Mouse (Mus musculus) adrenal gland, postnatal 14 days (tissue): ENCODE measurements at regions not wholly inside any gene's neighbourhood (a gene's known extent, or its start where the extent isn't known, plus 50 kb on each side); places are given as distances from the start of the nearest gene placed in this dataset.
"Not testable (repeated sequence)": the region's sequence is repeated elsewhere in the genome, so short reads cannot be mapped to it uniquely, and the experiment has no call there.

Source experiments
- DNase-seq: peaks from one replicate; pipeline ENCODE4 v3.0.0; 2021; ENCODE audit warnings: mixed read lengths

DNA sequence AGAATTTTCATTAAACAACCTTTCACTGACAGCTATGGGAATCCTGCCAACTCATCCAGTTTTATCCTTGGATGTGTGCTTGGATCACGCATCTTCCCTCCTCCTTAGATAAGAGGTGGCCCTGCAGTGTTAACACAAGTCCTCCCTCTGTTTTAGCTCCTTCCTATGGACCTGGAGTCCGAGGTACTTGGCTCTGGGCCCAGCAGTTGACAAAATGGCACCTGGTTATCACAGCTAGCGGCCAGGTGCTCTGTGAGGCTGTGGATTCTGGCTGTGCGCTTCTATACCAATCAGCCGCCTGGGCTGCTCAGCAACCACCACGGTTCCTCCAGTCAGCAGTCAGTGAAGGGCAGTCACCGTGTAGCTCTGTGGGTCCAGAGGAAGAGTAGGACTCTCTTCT lies 157.4 kb downstream of the Prdm2 start:
- DNase-seq, result peak; percentile 40

DNA sequence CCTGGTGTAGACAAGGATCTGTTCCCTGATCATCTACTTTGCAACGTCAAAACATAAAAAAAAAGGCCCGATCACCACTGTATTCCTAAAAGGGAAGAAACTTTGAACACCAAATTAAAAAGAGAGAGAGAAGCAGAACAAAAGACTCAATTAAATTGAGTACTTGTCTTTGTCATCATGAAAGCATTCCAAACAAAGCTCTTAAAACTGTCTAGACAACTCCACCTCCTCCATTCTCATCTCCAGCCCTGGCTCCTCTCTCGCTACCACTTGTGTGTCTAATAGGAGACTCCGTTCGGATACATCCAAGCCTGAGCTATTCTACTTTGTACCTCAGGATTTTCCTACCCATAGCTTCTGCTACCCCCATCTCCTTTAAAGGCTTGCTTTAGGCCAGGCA lies 159.8 kb downstream of the Prdm2 start:
- no peak for DNase-seq

DNA sequence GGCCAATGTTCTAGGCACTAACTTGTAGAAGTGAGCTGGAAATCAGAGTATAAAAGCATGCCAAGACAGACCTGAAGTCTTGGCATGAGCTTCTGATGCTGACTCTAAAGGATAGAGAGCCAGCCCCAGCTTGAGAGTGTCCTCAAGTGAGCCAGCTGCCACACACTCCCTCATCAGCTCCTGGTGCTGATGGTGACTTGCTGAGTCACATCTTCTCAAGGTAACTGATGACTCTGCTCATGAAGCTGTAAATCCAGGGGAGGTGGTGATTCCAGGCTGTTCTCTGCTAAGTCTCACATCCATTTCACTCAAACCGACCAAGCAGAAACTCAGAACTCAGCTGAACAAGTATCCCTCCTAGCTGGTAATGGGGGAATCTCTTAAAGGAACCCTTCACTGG lies 161.6 kb downstream of the Prdm2 start:
- no peak for DNase-seq

DNA sequence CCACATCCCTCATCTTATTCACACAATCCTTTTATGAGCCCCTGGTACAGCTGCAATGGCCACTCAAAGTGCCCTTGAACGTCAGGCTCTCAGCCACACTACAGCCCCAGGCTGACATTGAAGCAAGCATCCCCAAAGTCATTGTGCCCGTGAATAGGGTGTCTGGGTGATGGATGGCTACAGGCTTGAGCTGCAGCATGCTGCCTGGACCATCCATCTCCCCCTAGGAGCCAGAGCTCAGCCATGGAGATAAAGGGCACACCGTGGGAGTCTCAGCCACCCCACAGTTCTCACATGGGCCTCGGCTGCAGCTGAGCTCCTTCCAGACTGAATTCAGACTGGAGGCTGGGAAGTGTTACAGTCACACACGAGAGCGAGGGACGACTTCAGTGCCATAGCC lies 167.6 kb downstream of the Prdm2 start:
- no peak for DNase-seq

DNA sequence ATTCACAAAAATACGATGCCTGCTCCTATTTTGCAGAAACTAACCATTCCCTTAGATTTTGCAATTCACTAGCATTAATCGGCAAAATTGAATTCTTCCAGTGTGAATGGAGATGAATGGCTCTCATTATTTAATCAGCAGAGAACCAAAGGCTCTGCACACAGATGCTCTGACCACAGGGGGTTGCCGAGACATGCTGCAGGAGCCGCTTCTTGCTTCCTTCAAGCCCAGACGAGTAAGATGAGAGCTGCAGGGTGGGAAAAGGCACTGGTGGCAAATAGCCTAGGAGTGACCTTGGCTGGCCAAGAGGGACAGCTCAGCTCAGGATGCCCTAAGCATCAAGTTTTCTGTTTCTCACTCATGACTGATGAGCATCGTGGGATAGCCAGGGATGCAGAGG lies 170.0 kb downstream of the Prdm2 start:
- DNase-seq, result no peak

DNA sequence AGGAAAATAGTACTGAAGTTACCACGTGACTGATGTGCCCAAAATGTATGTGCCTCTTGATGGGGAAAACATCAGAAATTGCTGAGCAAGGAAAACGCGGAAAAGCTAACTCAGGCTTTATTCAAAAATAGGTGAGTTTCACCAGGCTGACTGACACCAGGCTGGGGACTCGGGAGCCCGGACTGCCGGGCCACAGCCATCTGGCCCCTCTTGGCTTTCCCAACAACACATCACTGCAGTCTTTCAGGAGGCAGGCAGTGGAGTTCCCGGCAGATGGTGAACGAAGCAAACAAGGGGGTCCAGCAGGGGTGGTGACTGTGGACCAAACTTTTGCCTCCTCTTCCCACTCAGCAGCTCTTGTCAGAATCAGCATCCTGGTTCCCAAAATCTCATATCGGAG lies 174.2 kb downstream of the Prdm2 start:
- DNase-seq, result no peak

DNA sequence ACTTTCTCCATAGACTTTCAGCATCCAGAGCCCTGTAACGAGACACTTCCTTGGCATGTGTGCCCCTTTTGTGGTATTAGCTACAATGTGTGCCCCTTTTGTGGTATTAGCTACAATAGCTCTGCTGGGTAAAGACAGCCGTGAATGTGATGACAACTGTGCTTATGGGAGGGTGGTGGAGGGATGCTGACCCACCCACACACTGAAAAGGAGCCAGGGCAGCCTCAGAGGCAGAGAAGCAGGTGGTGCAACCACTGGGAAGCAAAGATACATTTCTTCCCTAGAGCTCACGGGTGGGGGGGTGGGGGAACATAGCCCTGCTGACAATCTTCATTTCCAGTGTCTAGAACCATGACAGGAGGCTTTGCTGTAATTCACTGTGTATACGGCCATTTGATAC lies 176.1 kb downstream of the Prdm2 start:
- DNase-seq, result no peak

DNA sequence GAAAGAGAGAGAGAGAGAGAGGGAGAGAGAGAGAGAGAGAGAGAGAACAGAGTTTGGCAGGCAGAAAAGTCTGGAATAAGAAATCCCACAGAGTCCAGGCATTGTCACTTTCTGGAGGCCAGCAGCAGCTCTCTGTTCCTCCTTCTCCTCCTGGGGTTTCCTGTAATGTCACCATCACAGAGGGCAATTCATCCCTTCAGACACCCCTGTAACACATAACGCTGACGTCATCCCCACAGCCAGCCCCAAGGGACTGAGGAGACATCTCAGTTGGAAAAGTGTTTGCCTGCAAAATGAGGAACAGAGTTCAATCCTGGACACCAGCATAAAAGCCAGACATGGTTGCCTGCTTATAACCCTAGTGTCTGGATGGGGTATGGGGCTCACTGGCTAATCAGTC lies 177.7 kb downstream of the Prdm2 start:
- DNase-seq, result not testable (repeated sequence)

DNA sequence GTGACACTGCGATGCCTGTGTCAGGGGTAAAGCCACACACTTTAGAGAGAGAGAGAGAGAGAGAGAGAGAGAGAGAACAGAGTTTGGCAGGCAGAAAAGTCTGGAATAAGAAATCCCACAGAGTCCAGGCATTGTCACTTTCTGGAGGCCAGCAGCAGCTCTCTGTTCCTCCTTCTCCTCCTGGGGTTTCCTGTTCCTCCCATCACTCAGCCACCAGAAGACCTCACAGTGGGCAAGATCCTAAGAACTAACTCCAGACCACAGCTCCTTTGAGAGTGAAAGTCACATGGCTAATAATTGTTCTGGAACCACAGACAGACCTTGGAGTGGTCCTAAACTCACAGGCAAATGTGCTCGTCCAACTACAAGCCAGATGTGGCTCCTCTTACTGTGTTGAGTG lies 178.5 kb downstream of the Prdm2 start:
- DNase-seq, result not testable (repeated sequence)

DNA sequence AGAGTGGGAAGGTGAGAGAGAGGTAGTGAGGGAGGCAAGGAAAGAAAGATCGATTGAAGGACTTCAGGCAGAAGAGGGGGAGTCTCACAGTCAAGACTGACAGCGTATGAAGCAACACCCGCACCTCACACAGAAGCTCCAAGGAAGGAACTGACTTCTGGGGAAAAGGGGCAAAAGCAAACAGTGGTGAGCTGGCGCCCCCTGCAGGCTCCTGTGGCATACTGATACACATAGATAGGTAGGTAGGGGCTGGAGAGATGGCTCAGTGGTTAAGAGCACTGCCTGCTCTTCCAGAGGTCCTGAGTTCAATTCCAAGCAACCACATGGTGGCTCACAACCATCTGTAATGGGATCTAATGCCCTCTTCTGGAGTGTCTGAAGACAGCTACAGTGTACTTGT lies 183.0 kb downstream of the Prdm2 start:
- not testable (repeated sequence) for DNase-seq

DNA sequence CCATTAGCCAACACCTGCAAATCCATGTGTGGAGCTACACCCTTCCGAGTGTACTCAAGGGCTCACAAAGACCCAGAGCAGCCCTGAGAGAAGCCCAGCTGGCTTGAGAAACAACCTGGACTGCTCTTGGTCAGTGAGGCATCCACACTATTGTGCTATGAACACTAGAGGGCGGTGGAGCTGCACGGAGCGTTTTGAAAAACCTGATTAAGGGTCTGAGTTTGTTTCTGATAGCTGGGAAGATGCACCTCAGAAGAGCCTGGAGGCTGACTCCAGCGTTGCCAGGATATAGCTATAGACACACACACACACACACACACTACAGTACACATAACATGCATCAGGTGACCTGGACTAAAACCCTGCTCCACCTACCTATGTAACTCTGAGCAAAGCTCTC lies 185.5 kb downstream of the Prdm2 start:
- peak; percentile 81 for DNase-seq

DNA sequence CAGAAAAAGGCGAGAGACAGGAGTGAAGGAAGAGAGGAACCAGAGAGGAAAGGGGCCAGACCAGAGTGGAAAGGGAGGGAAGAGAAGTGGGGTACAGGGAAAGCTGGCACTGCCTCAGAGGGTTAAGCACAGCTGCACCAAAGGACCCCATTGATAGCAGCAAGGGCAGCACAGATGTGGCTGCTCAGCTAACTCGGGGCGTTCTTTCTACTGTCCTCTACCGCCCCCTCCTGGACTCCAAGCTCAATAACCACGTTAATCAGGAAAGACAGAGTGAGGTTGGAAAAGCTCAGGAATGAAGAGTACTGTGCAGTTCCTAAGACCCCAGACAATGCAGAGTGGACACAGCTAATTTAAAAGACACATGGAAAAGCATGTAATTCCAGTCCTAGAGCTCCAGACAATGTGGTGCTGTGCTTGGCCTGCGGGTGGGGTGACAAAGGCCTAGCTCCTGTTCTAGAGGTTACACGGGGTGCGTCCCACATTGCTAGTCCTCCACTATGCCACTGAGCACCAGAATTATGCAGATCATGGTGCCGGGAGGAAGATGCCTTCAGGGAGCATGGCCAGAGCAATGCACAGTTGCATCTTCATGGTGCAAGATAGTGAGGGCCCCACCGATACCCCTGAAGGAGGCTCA lies 191.4 kb downstream of the Prdm2 start:
- DNase-seq, result peak; percentile 84

DNA sequence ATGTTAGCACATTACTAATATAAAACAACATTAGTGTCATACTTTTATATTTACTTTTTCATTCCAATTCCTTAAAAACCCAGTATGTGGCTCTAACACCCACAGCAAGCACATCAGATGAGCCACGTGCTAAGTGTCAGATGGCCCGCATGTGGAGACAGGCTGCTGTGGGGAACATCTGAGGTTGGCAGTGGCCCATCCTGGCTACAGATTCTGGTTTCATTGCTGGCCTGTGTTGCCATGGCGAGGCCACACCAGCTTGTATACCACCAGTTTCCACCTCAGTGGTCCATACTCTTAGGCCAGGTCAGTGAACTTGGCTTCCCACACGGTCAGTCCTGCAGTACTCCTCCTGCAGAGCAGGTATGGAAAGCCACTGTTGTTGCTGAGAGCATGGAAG lies 192.1 kb downstream of the Prdm2 start:
- no peak for DNase-seq

DNA sequence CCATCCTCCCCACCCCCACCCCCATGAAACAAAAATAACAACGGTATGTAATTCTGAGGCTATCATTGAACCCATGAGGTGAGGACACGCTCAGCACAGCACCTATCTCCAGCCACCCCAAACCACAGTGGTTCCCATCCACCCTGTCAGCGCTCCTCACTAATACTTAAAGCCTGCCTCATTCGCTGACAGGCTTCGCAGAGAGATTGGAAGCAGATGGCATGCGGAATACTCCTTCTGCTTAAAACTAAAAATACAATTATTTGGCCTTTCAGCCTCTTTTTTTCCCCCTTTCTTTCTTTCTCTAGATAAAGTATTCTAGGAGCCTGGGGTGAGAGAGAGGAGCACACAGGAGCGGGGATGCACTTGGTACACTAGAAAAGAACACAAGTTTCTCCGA lies 199.9 kb downstream of the Prdm2 start:
- no peak for DNase-seq

DNA sequence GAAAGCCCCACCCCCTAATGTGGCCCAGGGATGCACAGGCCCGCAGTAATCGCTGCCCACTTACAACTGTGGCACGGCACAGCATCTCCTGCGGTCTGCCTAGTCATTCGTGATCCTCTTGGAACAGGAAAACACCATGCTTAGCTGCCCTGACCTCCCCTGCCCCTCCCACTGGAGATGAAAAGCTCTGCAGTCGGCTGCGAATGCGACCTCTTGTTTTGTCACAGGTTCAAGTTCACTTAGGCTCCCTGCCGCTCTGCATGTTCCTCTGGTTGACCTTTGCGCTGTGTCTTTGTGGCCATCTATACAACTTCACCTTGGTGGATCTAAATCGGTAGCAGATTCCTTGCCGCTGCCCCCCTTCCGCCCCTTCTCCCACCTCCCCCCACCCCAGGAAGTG lies 210.8 kb downstream of the Prdm2 start:
- DNase-seq, result no peak

DNA sequence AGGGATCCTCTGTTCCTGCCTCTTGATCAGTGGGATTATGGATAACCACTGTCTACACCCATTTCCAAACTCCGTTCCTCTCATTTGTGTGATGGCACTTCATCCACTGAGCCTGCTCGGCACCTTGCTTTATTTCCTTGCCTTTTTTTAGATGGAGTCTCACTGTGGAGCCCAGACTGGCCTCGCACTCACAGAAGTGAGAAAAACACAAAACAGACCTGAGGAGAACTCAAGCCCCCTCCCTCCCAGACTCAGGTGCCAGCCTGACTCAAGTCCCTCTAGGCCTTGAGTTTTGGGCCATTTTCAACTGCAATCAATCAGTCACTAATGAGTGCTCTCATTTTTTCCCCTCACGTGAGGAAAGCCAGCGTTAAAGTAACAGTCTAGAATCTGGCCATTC lies 211.3 kb downstream of the Prdm2 start:
- DNase-seq, result no peak

DNA sequence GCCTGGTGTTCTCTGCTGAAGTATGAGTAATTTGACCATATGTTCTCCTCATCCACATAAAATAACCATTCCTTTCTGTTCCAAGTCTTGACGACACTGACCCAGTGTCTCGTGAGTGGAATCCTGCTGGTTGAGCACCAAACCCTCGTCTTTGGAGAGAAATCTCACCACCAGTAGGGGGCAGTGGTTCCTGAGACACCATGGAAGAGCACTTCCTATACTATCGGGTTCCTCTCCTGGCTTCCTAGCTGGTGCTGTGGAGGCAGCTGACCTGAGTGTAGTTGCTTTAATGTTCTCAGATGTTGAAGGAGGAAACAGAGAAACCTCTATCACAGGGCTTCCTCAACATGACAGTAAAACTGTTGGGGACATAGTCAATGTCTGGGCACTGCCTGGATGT lies 216.4 kb downstream of the Prdm2 start:
- no peak for DNase-seq

DNA sequence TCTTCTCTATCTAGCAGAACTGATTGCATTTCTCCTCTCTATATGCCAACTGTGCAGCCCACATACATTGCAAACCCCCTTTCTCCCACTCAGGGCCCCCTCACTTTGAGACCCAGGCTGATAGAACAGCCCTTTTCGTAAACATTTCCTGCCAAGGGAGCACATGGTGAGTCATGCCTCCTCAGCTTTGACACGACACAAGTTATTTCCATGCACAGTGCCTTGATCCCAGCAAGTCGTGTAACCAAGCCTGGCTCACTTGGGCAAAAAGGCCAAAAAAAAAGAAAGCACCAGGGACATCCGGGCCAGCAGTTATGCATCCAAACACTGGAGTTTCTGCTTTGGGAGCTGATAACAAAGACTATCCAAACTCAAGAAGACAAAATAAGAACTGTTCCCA lies 221.4 kb downstream of the Prdm2 start:
- DNase-seq, result no peak

DNA sequence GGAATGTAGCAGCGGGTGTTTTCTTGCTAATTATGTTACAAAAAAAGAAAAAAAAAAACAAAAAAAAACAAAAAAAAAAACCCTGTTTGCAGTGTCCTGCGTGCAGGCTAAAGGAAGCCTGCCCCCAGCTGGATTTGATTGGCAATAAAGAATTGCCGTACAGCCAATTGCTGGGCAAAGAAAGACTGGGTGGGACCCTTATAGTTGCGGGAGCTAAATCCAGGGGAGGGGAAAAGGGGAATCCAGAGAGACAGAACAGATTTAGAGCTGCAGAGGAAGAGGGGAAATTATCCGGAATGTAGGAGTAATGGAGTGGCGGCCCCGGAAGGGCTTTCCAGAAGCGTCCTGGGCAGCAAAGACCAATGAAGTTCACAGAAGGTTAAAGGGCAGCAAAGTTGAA lies 223.6 kb downstream of the Prdm2 start:
- no peak for DNase-seq

DNA sequence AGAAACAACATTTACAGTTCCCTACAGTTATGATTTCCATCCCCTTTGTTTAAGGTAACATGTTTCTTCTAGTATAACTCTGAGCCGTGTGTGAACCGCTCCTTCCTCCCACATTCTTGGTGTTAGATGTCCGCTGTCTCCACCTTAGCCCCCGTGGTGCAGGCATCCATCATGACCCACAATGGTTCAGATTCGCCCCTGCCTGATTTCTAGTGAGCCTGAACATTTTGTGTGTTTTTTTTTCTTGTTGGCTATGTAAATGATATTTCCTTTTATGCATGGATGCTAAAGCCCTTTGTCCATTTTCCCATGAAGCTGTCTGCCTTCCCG lies 229.5 kb downstream of the Prdm2 start:
- DNase-seq, result no peak

DNA sequence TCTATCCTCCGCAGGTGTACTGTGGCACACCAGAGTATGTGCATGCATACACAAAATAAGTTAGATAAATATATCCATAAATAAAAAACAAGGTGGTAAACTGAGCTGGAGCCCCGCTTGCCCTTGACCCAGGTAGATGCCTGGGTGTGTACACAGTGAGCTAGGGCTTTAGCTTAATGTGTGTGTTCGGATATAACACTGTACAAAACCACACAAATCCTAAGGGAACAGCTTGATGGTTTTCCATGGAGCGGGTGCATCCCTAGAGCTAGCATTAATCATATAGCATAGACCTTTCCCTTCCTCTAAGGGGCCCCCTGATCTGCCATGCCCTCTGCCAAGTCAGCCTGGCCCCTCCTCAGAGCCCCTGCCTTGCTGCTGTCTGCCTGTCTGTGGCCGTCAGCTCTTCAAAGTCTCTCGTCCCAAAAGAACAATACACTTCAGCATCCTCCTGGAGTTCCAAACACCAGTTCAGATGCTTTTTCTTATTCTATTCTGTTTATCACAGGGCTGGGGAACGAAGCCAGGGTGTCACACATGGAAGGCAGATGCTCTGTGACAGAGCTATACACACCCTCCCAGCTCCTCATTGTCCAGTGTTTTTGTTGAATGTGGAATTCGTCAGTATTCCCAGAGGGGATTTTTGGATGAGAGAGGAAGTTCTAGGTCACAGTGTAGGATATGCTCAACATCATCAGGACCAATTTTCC lies 230.1 kb downstream of the Prdm2 start:
- DNase-seq, result no peak

DNA sequence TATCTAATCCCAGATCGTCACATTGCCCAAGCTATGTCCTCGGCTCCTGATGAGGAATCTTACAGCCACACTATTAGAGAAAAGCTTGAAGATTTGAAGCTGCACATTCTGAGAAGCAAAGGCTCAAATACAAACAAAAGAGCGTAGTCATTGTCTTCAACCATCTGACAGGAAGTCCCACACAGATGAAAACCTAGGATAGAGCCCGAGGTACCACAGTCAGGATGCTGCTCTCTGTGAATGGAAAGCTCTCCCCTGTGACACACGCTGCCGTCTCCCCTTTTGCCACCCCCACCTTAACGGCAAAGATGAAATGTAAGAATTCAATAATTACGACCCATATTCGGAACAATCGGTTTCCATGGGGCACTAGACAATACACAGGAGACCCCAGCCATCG lies 237.2 kb downstream of the Prdm2 start:
- no peak for DNase-seq

DNA sequence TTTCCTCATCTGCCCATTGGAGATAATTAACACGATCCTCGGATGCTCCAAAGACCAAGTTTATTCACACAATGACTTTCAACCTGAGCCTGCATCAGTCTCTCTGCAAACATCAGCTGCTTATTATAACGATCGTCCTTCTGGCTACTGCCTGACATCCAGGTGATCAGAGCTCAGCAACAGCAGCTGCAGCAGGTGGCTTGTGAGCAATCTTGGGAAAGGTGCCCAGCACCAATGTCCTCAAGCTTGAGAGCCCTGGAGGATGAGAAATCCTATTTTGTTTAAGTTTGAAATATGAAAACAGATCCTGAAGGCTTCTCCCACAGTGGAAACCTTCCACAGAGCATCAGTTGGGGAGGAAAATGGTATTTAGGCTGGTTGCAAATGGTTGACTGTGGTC lies 242.8 kb downstream of the Prdm2 start:
- no peak for DNase-seq

DNA sequence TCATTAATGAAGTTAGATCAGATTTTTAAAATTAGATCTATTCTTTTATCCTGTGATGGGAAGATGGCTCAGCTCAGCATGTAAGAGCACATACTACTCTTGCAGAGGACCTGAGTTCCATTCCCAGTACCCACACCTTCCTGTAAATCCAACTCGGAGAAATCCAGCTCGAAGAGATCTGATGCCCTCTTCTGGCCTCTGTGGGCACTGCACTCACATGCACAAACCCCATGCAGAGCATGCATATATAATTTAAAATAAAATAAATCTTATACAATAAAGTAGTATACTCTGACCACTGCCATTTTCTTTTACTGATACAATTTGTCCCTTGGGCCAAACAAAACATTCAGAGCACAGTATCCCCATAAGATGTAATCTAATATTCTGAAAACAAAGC lies 245.2 kb downstream of the Prdm2 start:
- DNase-seq, result no peak
